Mouse (Mus musculus) lung, adult 2 months (tissue): ENCODE measurements around the gene Fastk.

ENCODE experiments used
- CTCF ChIP-seq: fragments of 200-500 bp; IDR thresholded peaks from 2 replicates; pipeline ENCODE4 v1.5.1; 2011; ENCODE audit warnings: mild to moderate bottlenecking, low read length, control low read depth; ENCODE audit not compliant: insufficient read depth
- POLR2A ChIP-seq: fragments of 200-500 bp; IDR thresholded peaks from 2 replicates; pipeline ENCODE4 v1.6.1; 2011; ENCODE audit warnings: low read depth, mild to moderate bottlenecking, control low read depth, low read length, borderline replicate concordance; ENCODE audit errors: extremely low read depth

DNA sequence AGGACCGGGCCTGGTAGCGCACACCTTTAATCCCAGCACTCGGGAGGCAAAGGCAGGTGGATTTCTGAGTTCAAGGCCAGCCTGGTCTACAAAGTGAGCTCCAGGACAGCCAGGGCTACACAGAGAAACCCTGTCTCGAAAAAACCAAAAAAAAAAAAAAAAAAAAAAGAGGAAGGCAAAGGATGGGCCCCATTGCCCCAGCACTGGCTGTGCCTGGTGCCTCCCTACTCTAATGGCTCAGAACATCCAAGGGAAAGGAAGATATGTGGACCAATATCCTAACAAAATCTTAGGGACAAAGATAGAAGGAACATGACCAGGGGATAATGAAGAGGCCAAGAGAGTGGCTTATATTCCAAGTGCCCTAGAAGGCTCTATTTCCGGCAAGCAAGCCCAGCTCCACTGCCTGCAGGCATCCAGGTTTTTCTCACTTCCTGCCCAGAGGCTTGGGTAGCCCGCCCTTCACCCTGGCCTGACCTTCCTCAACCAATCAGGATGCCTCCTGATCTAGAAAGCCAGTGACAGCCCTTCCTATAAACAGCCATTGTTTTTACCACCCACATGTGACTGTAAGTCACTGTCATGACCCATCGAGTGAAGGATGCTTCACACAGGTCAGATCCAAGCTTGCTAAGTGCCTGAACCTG is 56.0 kb downstream of the Fastk start:
- TF ChIP-seq CTCF (no peak), POLR2A (no peak)
